Mouse (Mus musculus): ENCODE measurements around the gene Nat10.

GRCm38 (mm10) chr2:103742821-103743220, 18.2 kb downstream of the Nat10 start:
- TF ChIP-seq CTCF (IDR thresholded peaks at IDR 0.05; ENCODE audit: control insufficient read depth, insufficient read depth, low read length) (no peak), POLR2A (IDR thresholded peaks at IDR 0.05; ENCODE audit: borderline replicate concordance, control insufficient read depth, low read depth, low read length) (no peak)

Measured in bone marrow, adult 2 months (tissue).